Mouse (Mus musculus): ENCODE measurements around the gene Ahdc1. TPM values are rescaled to one million over a fixed set of nuclear protein-coding genes. Genes with fewer than 3 reads are reported as not detected.
A peak's percentile ranks its signal among the peaks of the same experiment; 100 is the strongest.

The Ahdc1 gene
- polyA plus RNA-seq, 1 experiment from 2014 or later, result 7.0 TPM

DNA sequence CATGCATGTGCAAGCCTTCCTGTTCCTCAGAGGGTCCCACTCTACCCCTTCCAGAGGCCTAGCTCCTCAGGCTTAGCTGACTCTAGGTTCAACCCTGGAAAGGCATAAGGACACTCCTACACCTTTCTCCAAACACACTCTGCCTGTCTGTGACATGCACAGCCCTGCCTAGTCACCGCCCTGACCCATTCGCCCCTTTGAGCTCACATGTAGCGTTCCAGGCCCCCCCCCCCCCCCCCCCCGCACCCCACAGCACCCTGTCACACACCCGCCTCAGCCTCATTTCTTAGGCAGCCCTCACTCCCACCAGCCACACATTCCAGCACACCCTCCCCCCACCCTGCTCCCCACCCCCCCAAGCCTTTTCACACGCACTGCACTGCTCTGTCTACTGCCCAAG lies 9.7 kb downstream of the Ahdc1 start:
- H3K4me3 ChIP-seq (ENCODE audit: low read depth, low read length), result no peak overlapping the region
- no peak for ATAC-seq (replicated peaks; ENCODE audit: insufficient number of reproducible peaks, low FRiP score, low TSS enrichment)
- peak overlapping the region; percentile 41 for H3K27ac ChIP-seq (ENCODE audit: low read depth, low read length)
- no peaks in the 10 kb centered on the region for H3K27me3 ChIP-seq (ENCODE audit: control insufficient read depth, insufficient read depth, low read length)
- peaks cover 95% of the 10 kb centered on the region for H3K4me1 ChIP-seq (ENCODE audit: control insufficient read depth, insufficient read depth, low read length)
- H3K36me3 ChIP-seq (ENCODE audit: control insufficient read depth, insufficient read depth, low read length), result no peaks in the 10 kb centered on the region
- H3K4me2 ChIP-seq, result peak overlapping the region; percentile 12; the same call in 1 of the 2 replicates
- WGBS (ENCODE audit: insufficient replicate concordance), result 53% methylated on average over 4 of the region's 6 CpGs
- no peaks in the 10 kb centered on the region for H3K9me3 ChIP-seq (replicated peaks; ENCODE audit: control insufficient read depth, low read length)
- H3K9ac ChIP-seq (ENCODE audit: low read depth, low read length), result no peak overlapping the region

DNA sequence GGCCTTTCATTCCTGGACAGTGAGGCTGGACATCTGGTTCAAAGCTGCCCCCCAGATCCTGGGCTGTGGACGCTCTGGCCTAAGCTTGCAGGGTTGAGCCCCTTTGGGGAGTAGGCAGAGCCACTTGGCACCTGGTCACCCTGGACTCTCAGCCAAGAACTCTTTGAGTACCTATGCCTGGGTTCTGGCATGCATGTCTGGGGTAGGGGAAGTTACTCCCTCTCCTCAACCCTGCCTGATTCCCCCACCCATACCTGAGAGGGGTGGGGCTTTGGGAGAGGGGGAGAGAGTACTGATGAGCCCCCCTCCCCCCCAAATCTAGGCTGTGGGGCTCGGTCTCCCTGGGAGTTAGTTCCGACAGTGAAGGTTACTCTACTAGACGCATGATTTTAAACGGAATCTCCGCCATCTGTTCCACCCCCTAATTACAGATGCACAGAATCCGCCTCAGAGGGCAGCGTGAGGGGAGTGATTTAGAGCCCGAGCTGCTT lies 10.2 kb downstream of the Ahdc1 start:
- WGBS (ENCODE audit: insufficient replicate concordance), result 25% methylated on average over 9 of the region's 9 CpGs

DNA sequence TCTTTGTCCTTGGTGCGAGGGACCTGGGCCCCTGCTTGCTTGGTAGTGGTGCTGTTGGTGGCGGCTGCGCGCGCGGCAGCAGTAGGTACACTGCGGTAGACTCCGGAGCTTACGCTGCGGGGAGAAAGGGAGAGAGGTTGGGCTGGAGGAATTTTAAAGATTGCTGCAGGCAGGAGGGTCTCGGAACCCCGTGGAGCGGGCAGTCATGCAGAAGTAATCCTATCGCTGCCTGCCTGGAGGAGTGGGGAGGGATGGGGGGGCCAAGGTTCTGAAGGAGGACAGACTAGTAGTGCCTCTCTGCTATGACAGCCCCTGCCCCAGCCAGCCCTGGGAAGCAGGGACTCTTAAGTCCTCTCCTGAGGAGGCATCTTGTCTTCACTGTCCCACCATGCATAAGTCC lies 11.2 kb downstream of the Ahdc1 start:
- H3K9me3 ChIP-seq (replicated peaks; ENCODE audit: control insufficient read depth, low read length), result no peaks in the 10 kb centered on the region
- no peaks in the 10 kb centered on the region for H3K27me3 ChIP-seq (ENCODE audit: control insufficient read depth, insufficient read depth, low read length)
- peak overlapping the region; percentile 59 for H3K9ac ChIP-seq (ENCODE audit: low read depth, low read length)
- no peak for ATAC-seq (replicated peaks; ENCODE audit: insufficient number of reproducible peaks, low FRiP score, low TSS enrichment)
- WGBS (ENCODE audit: insufficient replicate concordance), result 25% methylated on average over 14 of the region's 14 CpGs
- H3K27ac ChIP-seq (ENCODE audit: low read depth, low read length), result 0 out of 2 replicates have a peak overlapping the region, but pooled peaks have one; percentile 22
- H3K4me2 ChIP-seq, result peak overlapping the region; percentile 29
- peaks cover 94% of the 10 kb centered on the region for H3K4me1 ChIP-seq (ENCODE audit: control insufficient read depth, insufficient read depth, low read length)
- H3K4me3 ChIP-seq (ENCODE audit: low read depth, low read length), result peak overlapping the region; percentile 3; the same call in 1 of the 2 replicates
- H3K36me3 ChIP-seq (ENCODE audit: control insufficient read depth, insufficient read depth, low read length), result no peaks in the 10 kb centered on the region

More for the DNA sequence above, 10.2 kb downstream of the Ahdc1 start:
- H3K4me3 ChIP-seq (ENCODE audit: low read depth, low read length), result no peak overlapping the region
- no peaks in the 10 kb centered on the region for H3K36me3 ChIP-seq (ENCODE audit: control insufficient read depth, insufficient read depth, low read length)
- peak overlapping the region; percentile 37 for H3K27ac ChIP-seq (ENCODE audit: low read depth, low read length)
- peak overlapping the region; percentile 12 for H3K4me2 ChIP-seq
- H3K9ac ChIP-seq (ENCODE audit: low read depth, low read length), result no peak overlapping the region
- peaks cover 94% of the 10 kb centered on the region for H3K4me1 ChIP-seq (ENCODE audit: control insufficient read depth, insufficient read depth, low read length)
- no peak for ATAC-seq (replicated peaks; ENCODE audit: insufficient number of reproducible peaks, low FRiP score, low TSS enrichment)
- H3K9me3 ChIP-seq (replicated peaks; ENCODE audit: control insufficient read depth, low read length), result no peaks in the 10 kb centered on the region
- H3K27me3 ChIP-seq (ENCODE audit: control insufficient read depth, insufficient read depth, low read length), result no peaks in the 10 kb centered on the region

GRCm38 (mm10) chr4:133022954-133023635 lies 12.0 kb downstream of the Ahdc1 start:
- Histone ChIP-seq H3K4me1 (ENCODE audit: control insufficient read depth, insufficient read depth, low read length) (peaks cover 93% of the 10 kb centered on the region), H3K27ac (ENCODE audit: low read depth, low read length) (no peak overlapping the region), H3K9ac (ENCODE audit: low read depth, low read length) (peak overlapping the region; percentile 59; the same call in 1 of the 2 replicates), H3K4me2 (no peak overlapping the region), H3K36me3 (ENCODE audit: control insufficient read depth, insufficient read depth, low read length) (no peaks in the 10 kb centered on the region), H3K4me3 (ENCODE audit: low read depth, low read length) (no peak overlapping the region), H3K27me3 (ENCODE audit: control insufficient read depth, insufficient read depth, low read length) (no peaks in the 10 kb centered on the region), H3K9me3 (replicated peaks; ENCODE audit: control insufficient read depth, low read length) (no peaks in the 10 kb centered on the region)
- 74% methylated on average over 14 of the region's 14 CpGs for WGBS (ENCODE audit: insufficient replicate concordance)
- no peak for ATAC-seq (replicated peaks; ENCODE audit: insufficient number of reproducible peaks, low FRiP score, low TSS enrichment)

- Histone ChIP-seq H3K4me1 (ENCODE audit: control insufficient read depth, insufficient read depth, low read length) (peaks cover 94% of the 10 kb centered on the region), H3K27ac (ENCODE audit: low read depth, low read length) (peak overlapping the region; percentile 29; the same call in 1 of the 2 replicates), H3K9ac (ENCODE audit: low read depth, low read length) (no peak overlapping the region), H3K4me3 (ENCODE audit: low read depth, low read length) (no peak overlapping the region), H3K9me3 (replicated peaks; ENCODE audit: control insufficient read depth, low read length) (no peaks in the 10 kb centered on the region), H3K27me3 (ENCODE audit: control insufficient read depth, insufficient read depth, low read length) (no peaks in the 10 kb centered on the region), H3K36me3 (ENCODE audit: control insufficient read depth, insufficient read depth, low read length) (no peaks in the 10 kb centered on the region), H3K4me2 (no peak overlapping the region)
- ATAC-seq (replicated peaks; ENCODE audit: insufficient number of reproducible peaks, low FRiP score, low TSS enrichment), result no peak
- WGBS (ENCODE audit: insufficient replicate concordance), result 87% methylated on average over 6 of the region's 6 CpGs
Observed at GRCm38 (mm10) chr4:133023636-133024035, 12.6 kb downstream of the Ahdc1 start.

DNA sequence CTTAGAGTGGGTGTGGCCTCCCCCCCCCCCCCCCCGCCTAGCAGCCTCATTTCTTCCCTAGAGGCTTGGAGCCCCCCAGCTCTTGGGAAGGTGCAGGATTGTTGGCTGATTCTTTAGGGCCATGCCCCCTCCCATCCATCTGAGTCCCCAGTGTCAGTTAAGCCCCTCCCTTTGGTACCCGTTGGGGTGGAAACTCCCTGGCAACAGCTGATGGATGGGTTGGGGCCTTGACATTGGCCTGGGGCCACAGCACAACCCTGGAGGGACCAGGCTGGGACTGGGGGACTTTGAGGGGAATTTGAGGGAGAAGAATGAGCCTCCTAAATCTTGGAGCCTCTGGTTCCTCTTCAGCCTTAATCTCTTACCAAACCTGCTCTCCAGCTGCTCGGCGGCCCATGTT lies 13.3 kb downstream of the Ahdc1 start:
- ATAC-seq (replicated peaks; ENCODE audit: insufficient number of reproducible peaks, low FRiP score, low TSS enrichment), result no peak
- no peaks in the 10 kb centered on the region for H3K9me3 ChIP-seq (replicated peaks; ENCODE audit: control insufficient read depth, low read length)
- WGBS (ENCODE audit: insufficient replicate concordance), result 44% methylated on average over 3 of the region's 4 CpGs

GRCm38 (mm10) chr4:133024969-133025685 lies 14.1 kb downstream of the Ahdc1 start:
- 8% methylated on average over 5 of the region's 10 CpGs for WGBS (ENCODE audit: insufficient replicate concordance)
- Histone ChIP-seq H3K4me1 (ENCODE audit: control insufficient read depth, insufficient read depth, low read length) (peaks cover 91% of the 10 kb centered on the region), H3K27ac (ENCODE audit: low read depth, low read length) (peak overlapping the region; percentile 67), H3K27me3 (ENCODE audit: control insufficient read depth, insufficient read depth, low read length) (no peaks in the 10 kb centered on the region), H3K9ac (ENCODE audit: low read depth, low read length) (peak overlapping the region; percentile 46; the same call in 1 of the 2 replicates), H3K4me2 (peak overlapping the region; percentile 37), H3K9me3 (replicated peaks; ENCODE audit: control insufficient read depth, low read length) (no peaks in the 10 kb centered on the region), H3K4me3 (ENCODE audit: low read depth, low read length) (no peak overlapping the region), H3K36me3 (ENCODE audit: control insufficient read depth, insufficient read depth, low read length) (no peaks in the 10 kb centered on the region)
- peak; percentile 14; the same call in 1 of the 2 replicates for ATAC-seq (replicated peaks; ENCODE audit: insufficient number of reproducible peaks, low FRiP score, low TSS enrichment)

More for the DNA sequence above, 13.3 kb downstream of the Ahdc1 start:
- Histone ChIP-seq H3K27ac (ENCODE audit: low read depth, low read length) (peak overlapping the region; percentile 67; the same call in 1 of the 2 replicates), H3K4me3 (ENCODE audit: low read depth, low read length) (no peak overlapping the region), H3K27me3 (ENCODE audit: control insufficient read depth, insufficient read depth, low read length) (no peaks in the 10 kb centered on the region), H3K4me2 (no peak overlapping the region), H3K9ac (ENCODE audit: low read depth, low read length) (no peak overlapping the region), H3K36me3 (ENCODE audit: control insufficient read depth, insufficient read depth, low read length) (no peaks in the 10 kb centered on the region), H3K4me1 (ENCODE audit: control insufficient read depth, insufficient read depth, low read length) (peaks cover 91% of the 10 kb centered on the region)

GRCm38 (mm10) chr4:133026272-133026671 lies 15.2 kb downstream of the Ahdc1 start:
- H3K4me3 ChIP-seq (ENCODE audit: low read depth, low read length), result no peak overlapping the region

More at GRCm38 (mm10) chr4:133026272-133026671, 15.2 kb downstream of the Ahdc1 start:
- Histone ChIP-seq H3K4me2 (no peak overlapping the region), H3K4me1 (ENCODE audit: control insufficient read depth, insufficient read depth, low read length) (peaks cover 80% of the 10 kb centered on the region), H3K9ac (ENCODE audit: low read depth, low read length) (no peak overlapping the region), H3K27ac (ENCODE audit: low read depth, low read length) (0 out of 2 replicates have a peak overlapping the region, but pooled peaks have one; percentile 41), H3K27me3 (ENCODE audit: control insufficient read depth, insufficient read depth, low read length) (no peaks in the 10 kb centered on the region), H3K36me3 (ENCODE audit: control insufficient read depth, insufficient read depth, low read length) (no peaks in the 10 kb centered on the region), H3K9me3 (replicated peaks; ENCODE audit: control insufficient read depth, low read length) (no peaks in the 10 kb centered on the region)
- 67% methylated on average over 10 of the region's 10 CpGs for WGBS (ENCODE audit: insufficient replicate concordance)
- no peak for ATAC-seq (replicated peaks; ENCODE audit: insufficient number of reproducible peaks, low FRiP score, low TSS enrichment)

Measured in heart, embryonic 11.5 days (tissue).